Mouse (Mus musculus) small intestine, adult 2 months (tissue): ENCODE data around the gene Map1s.

Source experiments
- CTCF ChIP-seq: fragments of 200-500 bp; IDR thresholded peaks from 2 replicates; pipeline ENCODE4 v1.5.1; 2012; ENCODE audit warnings: low read depth, mild to moderate bottlenecking, control low read depth, inconsistent platforms, low read length, moderate library complexity, mixed read lengths; ENCODE audit not compliant: insufficient replicate concordance, insufficient read length; ENCODE audit errors: extremely low read depth
- POLR2A ChIP-seq: fragments of 200-500 bp; IDR thresholded peaks from 2 replicates; pipeline ENCODE4 v1.6.1; 2012; ENCODE audit warnings: low read depth, mild to moderate bottlenecking, control low read depth, inconsistent platforms, low read length, moderate library complexity

DNA sequence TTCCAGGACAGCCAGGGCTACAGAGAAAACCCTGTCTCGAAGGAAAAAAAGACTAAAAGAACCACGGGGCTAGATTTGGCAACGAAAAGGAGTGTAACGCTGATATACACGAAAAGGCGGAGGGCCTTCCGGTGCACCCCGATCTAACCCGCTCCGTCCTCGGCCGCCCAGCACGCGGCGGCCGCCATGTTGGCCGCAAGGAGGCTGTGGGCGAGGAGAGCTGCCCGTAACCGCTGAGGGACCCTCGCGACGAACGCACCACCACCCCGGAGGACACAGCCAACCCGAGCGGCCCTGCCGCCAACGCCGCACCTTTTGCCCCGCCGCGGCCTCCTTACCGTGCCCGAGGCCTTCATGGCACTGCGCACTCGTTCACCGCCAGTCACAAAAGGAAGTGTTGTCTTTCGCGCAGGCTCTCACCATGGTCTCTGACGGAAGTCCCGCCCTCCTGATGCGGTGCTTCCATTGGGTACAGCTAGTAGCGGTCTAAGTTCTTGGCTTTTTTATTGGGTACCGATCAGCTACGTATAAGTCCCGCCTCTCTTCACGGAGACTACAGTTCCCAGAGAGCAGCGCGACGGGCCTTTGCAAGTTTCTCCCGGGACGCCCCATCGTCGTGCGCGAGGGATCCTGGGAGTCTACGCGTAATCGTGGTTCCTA lies 8.6 kb upstream of the Map1s start, which contains the start of gene Rpl18a:
- TF ChIP-seq POLR2A (peak; percentile 88), CTCF (no peak)
